Mouse (Mus musculus) megakaryocyte, embryonic 14.5 days (primary cell): Measurements from ENCODE around the gene Spast.

Experiments
- FLI1 ChIP-seq: IDR thresholded peaks from 2 replicates; pipeline ENCODE4 v1.6.1; 2012; ENCODE audit warnings: low read length, inconsistent platforms, mixed read lengths
- GATA1 ChIP-seq: IDR thresholded peaks from 3 replicates; pipeline ENCODE4 v1.6.1; 2012; ENCODE audit warnings: mixed read lengths, low read length, inconsistent platforms, borderline replicate concordance

DNA sequence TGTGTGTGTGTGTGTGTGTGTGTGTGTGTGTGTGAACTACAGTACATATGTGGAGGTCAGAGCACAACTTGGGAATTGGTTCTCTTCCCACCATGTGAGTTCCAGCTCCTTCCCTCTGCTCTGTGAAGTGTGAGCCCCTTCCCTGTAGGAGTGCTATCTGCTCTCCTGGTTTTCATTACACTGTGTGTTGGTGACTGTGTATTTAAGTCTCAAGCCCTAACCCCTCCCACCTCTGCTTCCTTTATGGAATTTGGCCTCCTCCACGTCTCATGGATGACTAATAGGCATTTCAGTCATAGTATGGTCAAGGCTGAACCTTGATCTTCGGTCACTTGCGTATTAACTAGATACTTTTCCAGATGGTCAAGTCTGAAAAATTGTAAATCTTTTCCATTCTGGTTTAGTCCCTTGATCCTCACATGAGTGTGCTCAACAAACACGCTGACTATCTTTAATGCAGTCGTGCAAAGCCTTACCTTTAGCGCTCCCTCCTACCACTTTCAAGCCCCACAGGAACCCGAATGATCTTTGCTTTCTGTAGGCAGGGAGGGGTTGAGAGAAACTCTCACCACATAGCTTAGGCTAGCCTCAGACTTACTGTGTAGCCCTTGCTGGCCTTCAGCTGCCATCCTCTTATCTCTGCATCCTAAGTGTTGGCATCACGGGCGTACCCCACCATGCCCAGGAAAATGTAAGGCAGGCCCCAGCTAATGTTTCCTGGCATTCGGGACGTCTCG is 63.9 kb downstream of the Spast start:
- TF ChIP-seq GATA1, result no peak
- no peak for TF ChIP-seq FLI1
